Mouse (Mus musculus): ENCODE data around the gene Zfp335. TPM values are rescaled to one million over a fixed set of nuclear protein-coding genes. Genes with fewer than 3 reads are reported as not detected.

Gene Zfp335
- total RNA-seq, 4 experiments from 2014 or later, result 7.6 to 8.5 (median 8.2) TPM

- DNase-seq (ENCODE audit: low spot score), result peak; percentile 92
These were observed 12.7 kb upstream of the Zfp335 start for GRCm38 (mm10) chr2:164924100-164924857.

- DNase-seq (ENCODE audit: low spot score), result no peak
These were observed 11.7 kb upstream of the Zfp335 start for GRCm38 (mm10) chr2:164923291-164923690.

- no peak for DNase-seq (ENCODE audit: low spot score)
These were observed 10.4 kb upstream of the Zfp335 start for GRCm38 (mm10) chr2:164921984-164922383.

GRCm38 (mm10) chr2:164918325-164918724, 6.8 kb upstream of the Zfp335 start:
- no peak for DNase-seq (ENCODE audit: low spot score)

GRCm38 (mm10) chr2:164917371-164917770, 5.8 kb upstream of the Zfp335 start:
- no peak for DNase-seq (ENCODE audit: low spot score)

GRCm38 (mm10) chr2:164916820-164917219, 5.3 kb upstream of the Zfp335 start:
- no peak for DNase-seq (ENCODE audit: low spot score)

GRCm38 (mm10) chr2:164913428-164913786, 1.9 kb upstream of the Zfp335 start:
- DNase-seq (ENCODE audit: low spot score), result peak; percentile 55

GRCm38 (mm10) chr2:164912749-164913427, 1.3 kb upstream of the Zfp335 start:
- DNase-seq (ENCODE audit: low spot score), result no peak

GRCm38 (mm10) chr2:164912151-164912550, 594 bp upstream of the Zfp335 start:
- DNase-seq (ENCODE audit: low spot score), result peak; percentile 65

- no peak for DNase-seq (ENCODE audit: low spot score)
These were observed 1.0 kb downstream of the Zfp335 start for GRCm38 (mm10) chr2:164910360-164911061.

GRCm38 (mm10) chr2:164909542-164909941, 2.0 kb downstream of the Zfp335 start:
- no peak for DNase-seq (ENCODE audit: low spot score)

- DNase-seq (ENCODE audit: low spot score), result no peak
These were observed 2.5 kb downstream of the Zfp335 start for GRCm38 (mm10) chr2:164909100-164909499.

GRCm38 (mm10) chr2:164908011-164908410, 3.5 kb downstream of the Zfp335 start:
- DNase-seq (ENCODE audit: low spot score), result no peak

GRCm38 (mm10) chr2:164907511-164907910, 4.0 kb downstream of the Zfp335 start:
- DNase-seq (ENCODE audit: low spot score), result no peak

- no peak for DNase-seq (ENCODE audit: low spot score)
These were observed 5.5 kb downstream of the Zfp335 start for GRCm38 (mm10) chr2:164906071-164906470.

GRCm38 (mm10) chr2:164903496-164903895, 8.1 kb downstream of the Zfp335 start:
- DNase-seq (ENCODE audit: low spot score), result no peak

- DNase-seq (ENCODE audit: low spot score), result no peak
These were observed 10.2 kb downstream of the Zfp335 start for GRCm38 (mm10) chr2:164901380-164901779.

- no peak for DNase-seq (ENCODE audit: low spot score)
These were observed 11.7 kb downstream of the Zfp335 start for GRCm38 (mm10) chr2:164899723-164900459.

- DNase-seq (ENCODE audit: low spot score), result no peak
These were observed 12.5 kb downstream of the Zfp335 start for GRCm38 (mm10) chr2:164899034-164899433.

- DNase-seq (ENCODE audit: low spot score), result no peak
These were observed 13.5 kb downstream of the Zfp335 start for GRCm38 (mm10) chr2:164898008-164898407.

GRCm38 (mm10) chr2:164895885-164896284, 15.7 kb downstream of the Zfp335 start:
- no peak for DNase-seq (ENCODE audit: low spot score)

- DNase-seq (ENCODE audit: low spot score), result no peak
These were observed 16.9 kb downstream of the Zfp335 start for GRCm38 (mm10) chr2:164894644-164895043.

All from heart, adult 8-10 months (tissue).